Mouse (Mus musculus): ENCODE results near the gene Igfbp6.

DNA sequence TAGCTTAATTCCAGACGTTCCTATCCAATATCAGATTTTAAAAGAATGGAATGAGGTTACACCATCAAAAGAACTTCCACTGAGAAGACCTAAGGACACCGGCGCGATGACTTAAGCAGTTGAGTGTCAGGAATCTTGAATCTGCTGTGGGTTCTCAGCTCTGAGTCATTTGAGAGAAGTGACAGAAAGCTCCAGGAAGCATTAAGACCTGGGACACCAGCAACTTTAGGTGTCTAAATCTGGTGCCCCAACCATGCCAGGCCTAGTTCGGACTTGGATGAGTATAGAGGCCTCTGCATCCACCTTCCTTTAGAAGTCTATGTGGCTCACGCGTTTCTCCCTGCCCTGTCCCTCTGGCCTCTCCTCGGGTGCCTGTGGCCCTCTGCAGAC lies 44.4 kb upstream of the Igfbp6 start:
- TF ChIP-seq CTCF (conservative IDR thresholded peaks at IDR 0.05; ENCODE audit: insufficient read depth, insufficient read length, low read depth, low read length), result no peak
- TF ChIP-seq POLR2A (IDR thresholded peaks at IDR 0.05; ENCODE audit: low read depth, low read length), result no peak
